In genomic region chr16:35907432-35908201, GRCm38 (mm10) we compare ENCODE assay signal across 11 mouse cellular contexts. TPM values are rescaled to one million over a fixed set of nuclear protein-coding genes. Genes with fewer than 3 reads are reported as not detected.
A peak's percentile ranks its signal among the peaks of the same experiment; 100 is the strongest.
DNase-seq lines count a peak whose midpoint lies in the region.
"Had no signal": no experiment of that assay in that cellular context is flagged by ENCODE, and none has a peak within 500 bp of the region (broad histone marks: within the 10 kb centered on the region; RNA-seq: fewer than 3 reads in every experiment).

No protein-coding gene starts in this region.

- no peaks in the 10 kb centered on the region for H3K27me3 ChIP-seq in midbrain, embryonic 10.5 days (ENCODE audit: low read depth, poor library complexity, severe bottlenecking)
- H3K27me3 ChIP-seq: forebrain, embryonic 15.5 days had no signal

- intact Hi-C loops in gastrocnemius, postnatal 36 days (cut with DNase I): no loop called here
- intact Hi-C loops in left cerebral cortex, postnatal 14 days (cut with DNase I): no loop called here

- H3K4me3 ChIP-seq in midbrain, embryonic 10.5 days: no peak overlapping the region
- H3K4me3 ChIP-seq: forebrain, embryonic 15.5 days had no signal

- H3K9me3 ChIP-seq in midbrain, embryonic 10.5 days (replicated peaks): 0 out of 2 replicates have a peak, but pooled peaks cover 4% of the 10 kb centered on the region
- H3K9me3 ChIP-seq: forebrain, embryonic 15.5 days had no signal

- DNase-seq in gastrocnemius, postnatal 25 days: peak; percentile 16
- DNase-seq in gastrocnemius, postnatal 36 days: no peak
- DNase-seq in adipocyte (ENCODE audit: low spot score): peak; percentile 87
- DNase-seq in heart, adult 9 months (ENCODE audit: low spot score in 2 of 2): peak; percentile 46 to 52
- DNase-seq in kidney, postnatal 14 days: peak; percentile 36
- no peak for DNase-seq in left cerebral cortex, adult 8-10 months (ENCODE audit: low spot score in 2 of 2)
- no peak for DNase-seq in midbrain, embryonic 10.5 days (ENCODE audit: low spot score)
- DNase-seq in left cerebral cortex, postnatal 14 days (ENCODE audit: low spot score in 2 of 2): no peak
- DNase-seq: layer of hippocampus, adult 9-11 months; right cerebral cortex, adult 18-20 months had no signal

- no peak overlapping the region for H3K27ac ChIP-seq in midbrain, embryonic 10.5 days (replicated peaks)
- H3K27ac ChIP-seq: forebrain, embryonic 15.5 days had no signal

- no peaks in the 10 kb centered on the region for H3K4me1 ChIP-seq in midbrain, embryonic 10.5 days
- H3K4me1 ChIP-seq: forebrain, embryonic 15.5 days had no signal

- H3K36me3 ChIP-seq in midbrain, embryonic 10.5 days: no peaks in the 10 kb centered on the region
- H3K36me3 ChIP-seq: forebrain, embryonic 15.5 days had no signal

- 75% methylated on average over 4 of the region's 4 CpGs for WGBS in midbrain, embryonic 10.5 days

RNA-seq across cellular contexts. Expression of gene Parp9, which starts 30.7 kb away (rescaled TPM):
- 1 to 10 TPM; 4.0 to 4.3 TPM for total RNA-seq in gastrocnemius, postnatal 25 days (2021)
- total RNA-seq in gastrocnemius, postnatal 36 days (2021): 1 to 10 TPM; 4.3 to 4.7 TPM
- total RNA-seq in left cerebral cortex, adult 8-10 months (2022): 1 to 10 TPM; 2.9 to 4.9 (median 3.9) TPM
- 2.1 and 2.3 TPM in 2 replicates for polyA plus RNA-seq in midbrain, embryonic 10.5 days (2016; fragmentation: Nextera tagmentation; extraction: Ambion mirVana)
- 1 to 10 TPM; 2.1 TPM for total RNA-seq in left cerebral cortex, postnatal 14 days (2021)

RNA-seq across cellular contexts. Expression of gene Dtx3l, which starts 31.3 kb away (rescaled TPM):
- total RNA-seq in gastrocnemius, postnatal 25 days (2021): 1 to 10 TPM; 3.2 to 4.2 TPM
- total RNA-seq in gastrocnemius, postnatal 36 days (2021): 1 to 10 TPM; 3.6 to 4.6 TPM
- total RNA-seq in left cerebral cortex, adult 8-10 months (2022): 1 to 10 TPM; 4.7 to 5.7 (median 5.2) TPM
- polyA plus RNA-seq in midbrain, embryonic 10.5 days (2016; fragmentation: Nextera tagmentation; extraction: Ambion mirVana): 2.8 and 2.9 TPM in 2 replicates
- total RNA-seq in left cerebral cortex, postnatal 14 days (2021): 1 to 10 TPM; 2.0 to 2.9 TPM

RNA-seq across cellular contexts. Expression of gene Parp14, which starts 36.3 kb away (rescaled TPM):
- 1 to 10 TPM; 3.2 to 3.3 TPM for total RNA-seq in gastrocnemius, postnatal 25 days (2021)
- 1 to 10 TPM; 2.8 to 4.0 TPM for total RNA-seq in gastrocnemius, postnatal 36 days (2021)
- total RNA-seq in left cerebral cortex, adult 8-10 months (2022): 1 to 10 TPM; 1.5 to 3.2 (median 2.4) TPM
- polyA plus RNA-seq in midbrain, embryonic 10.5 days (2016; fragmentation: Nextera tagmentation; extraction: Ambion mirVana): 0.16 and 0.32 TPM in 2 replicates
- 1 to 10 TPM in 1 of 2 experiments, under 1 TPM in 1; 0.79 to 1.3 TPM for total RNA-seq in left cerebral cortex, postnatal 14 days (2021)

Comparison
In these comparisons a context has a peak if more than half of its experiments do, and no peak if none do; other contexts are left out.
1. DNase-seq: peak in gastrocnemius, postnatal 25 days (single experiment), adipocyte (single experiment), heart, adult 9 months (2 of 2) and kidney, postnatal 14 days (single experiment); none in gastrocnemius, postnatal 36 days (0 of 2), left cerebral cortex, adult 8-10 months (0 of 2), midbrain, embryonic 10.5 days (single experiment) and left cerebral cortex, postnatal 14 days (0 of 2).